Mouse (Mus musculus): ENCODE measurements around the gene Prmt8. TPM values are rescaled to one million over a fixed set of nuclear protein-coding genes. Genes with fewer than 3 reads are reported as not detected.

The Prmt8 gene
- polyA plus RNA-seq, 1 experiment from 2014 or later = 38.5 TPM

DNA sequence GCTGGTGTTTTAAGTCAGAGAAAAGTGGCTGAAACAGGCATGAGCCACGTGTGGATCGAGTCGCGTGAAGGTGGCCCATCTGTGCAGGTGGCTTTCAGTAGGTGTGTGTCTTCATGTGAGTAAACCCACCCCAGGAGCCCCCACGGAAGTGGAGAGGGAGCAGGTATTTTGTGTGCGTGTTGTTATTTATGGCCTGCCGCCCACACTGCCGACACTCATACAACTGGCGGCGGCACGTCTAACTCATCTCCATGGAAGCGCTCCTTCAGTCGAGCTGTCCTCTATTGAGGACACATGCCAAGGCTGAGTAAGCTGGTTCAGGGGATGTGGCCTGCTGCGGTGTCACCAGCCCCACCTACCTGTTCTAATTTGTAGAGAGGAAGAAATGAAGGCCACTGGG is 49.4 kb downstream of the Prmt8 start:
- no peak for DNase-seq (ENCODE audit: low spot score)
- 81% methylated on average over 14 of the region's 14 CpGs for WGBS
- Histone ChIP-seq H3K27ac (peak overlapping the region; percentile 59), H3K4me3 (no peak overlapping the region), H3K36me3 (peaks cover 10% of the 10 kb centered on the region), H3K27me3 (ENCODE audit: insufficient read depth, poor library complexity, severe bottlenecking) (no peaks in the 10 kb centered on the region), H3K9me3 (no peaks in the 10 kb centered on the region), H3K4me1 (replicated peaks) (peaks cover 82% of the 10 kb centered on the region)

DNA sequence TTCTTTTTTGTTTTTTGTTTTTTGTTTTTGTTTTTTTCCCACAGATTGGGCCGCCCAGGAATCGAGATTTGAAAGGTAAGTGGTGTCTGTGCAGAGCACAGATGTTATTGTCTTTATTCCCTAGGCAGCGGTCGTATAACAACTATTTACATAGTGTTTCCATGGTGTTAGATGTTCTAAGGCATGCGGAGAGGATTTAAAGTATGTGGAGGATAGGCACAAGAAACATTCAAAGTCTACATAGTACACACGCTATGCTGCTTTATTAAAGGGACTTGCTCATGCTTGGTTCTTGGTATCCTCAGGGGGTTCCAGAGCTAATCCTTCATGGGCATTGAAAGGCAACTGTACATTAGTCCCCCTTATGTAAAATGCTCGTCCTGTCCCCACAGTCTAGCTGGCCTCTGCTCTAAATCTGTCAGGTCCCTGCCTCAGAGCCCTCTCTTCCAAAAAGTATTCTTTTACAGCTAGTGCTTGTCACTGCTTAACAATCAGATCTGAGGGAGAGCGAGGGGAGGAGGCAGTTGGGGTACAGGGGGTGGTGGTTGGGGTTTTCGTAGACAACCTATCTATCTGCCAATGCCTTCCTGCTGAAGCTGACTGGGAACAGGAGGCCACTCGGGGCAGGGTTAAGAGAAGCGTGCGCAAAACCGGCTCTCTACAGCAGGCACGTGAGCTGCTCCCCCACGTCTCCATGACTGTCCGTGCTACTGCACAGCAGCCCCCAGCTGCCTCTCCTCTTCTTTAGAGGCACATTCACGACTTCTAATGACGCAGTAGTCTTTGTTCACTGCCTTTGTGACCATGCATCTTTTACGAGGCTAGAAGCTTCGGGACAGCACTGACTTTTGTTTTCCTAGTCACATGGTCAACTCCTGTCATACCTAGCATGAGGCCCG is 51.8 kb downstream of the Prmt8 start:
- 37% methylated on average over 21 of the region's 21 CpGs for WGBS
- Histone ChIP-seq H3K4me3 (no peak overlapping the region), H3K27me3 (ENCODE audit: insufficient read depth, poor library complexity, severe bottlenecking) (no peaks in the 10 kb centered on the region)

DNA sequence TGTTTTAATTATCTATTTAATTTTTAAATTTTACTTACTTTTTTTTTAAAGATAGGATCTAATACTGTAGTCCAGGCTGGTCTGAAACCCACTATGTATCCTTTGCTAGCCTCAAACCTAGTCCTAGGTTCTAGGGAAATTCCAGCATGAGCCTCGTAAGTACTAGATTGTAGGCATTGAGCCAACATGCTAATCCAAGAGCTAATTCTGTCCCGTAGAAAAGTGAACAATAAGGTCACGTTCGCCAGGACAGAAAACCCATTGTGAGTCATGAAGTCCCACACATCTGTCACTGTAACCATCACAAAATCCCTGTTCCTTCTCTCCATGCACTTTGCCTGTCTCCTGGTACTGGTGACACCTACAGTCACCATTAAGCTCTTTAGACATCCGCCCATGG is 53.8 kb downstream of the Prmt8 start:
- Histone ChIP-seq H3K4me3 (no peak overlapping the region), H3K27ac (no peak overlapping the region), H3K4me1 (replicated peaks) (peaks cover 50% of the 10 kb centered on the region), H3K9me3 (no peaks in the 10 kb centered on the region), H3K27me3 (ENCODE audit: insufficient read depth, poor library complexity, severe bottlenecking) (no peaks in the 10 kb centered on the region), H3K36me3 (peaks cover 31% of the 10 kb centered on the region)
- no peak for DNase-seq (ENCODE audit: low spot score)
- 79% methylated on average over 5 of the region's 5 CpGs for whole genome bisulfite sequencing

More for the DNA sequence above, 51.8 kb downstream of the Prmt8 start:
- DNase-seq (ENCODE audit: low spot score) = peak; percentile 65
- peaks cover 62% of the 10 kb centered on the region for H3K4me1 ChIP-seq (replicated peaks)
- H3K9me3 ChIP-seq = no peaks in the 10 kb centered on the region
- peaks cover 10% of the 10 kb centered on the region; the same call in 1 of the 2 replicates for H3K36me3 ChIP-seq
- H3K27ac ChIP-seq = peak overlapping the region; percentile 88

DNA sequence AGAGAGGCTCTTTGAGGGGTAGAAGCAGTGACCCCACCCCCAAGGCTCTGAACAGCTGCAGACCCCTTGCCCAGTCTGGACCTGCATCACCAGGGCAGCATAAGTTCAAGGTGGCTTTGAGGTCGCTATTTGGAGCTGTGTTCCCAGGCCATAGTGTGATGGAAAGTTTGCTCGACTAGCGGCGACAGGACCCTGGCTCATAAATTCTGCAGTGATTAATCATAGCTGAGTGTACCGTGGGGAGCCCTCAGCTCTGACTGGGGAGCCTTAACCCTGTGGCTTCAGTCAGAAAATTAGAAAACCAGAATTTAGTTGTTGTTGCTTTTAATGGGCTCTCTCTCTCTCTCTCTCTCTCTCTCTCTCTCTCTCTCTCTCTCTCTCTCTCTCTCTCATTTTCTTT is 54.4 kb downstream of the Prmt8 start:
- H3K4me3 ChIP-seq = no peak overlapping the region
- WGBS = 82% methylated on average over 5 of the region's 5 CpGs
- no peak overlapping the region; the same call in 1 of the 2 replicates for H3K27ac ChIP-seq
- peaks cover 45% of the 10 kb centered on the region for H3K4me1 ChIP-seq (replicated peaks)
- H3K36me3 ChIP-seq = peaks cover 35% of the 10 kb centered on the region
- H3K27me3 ChIP-seq (ENCODE audit: insufficient read depth, poor library complexity, severe bottlenecking) = no peaks in the 10 kb centered on the region
- H3K9me3 ChIP-seq = no peaks in the 10 kb centered on the region
- DNase-seq (ENCODE audit: low spot score) = no peak

DNA sequence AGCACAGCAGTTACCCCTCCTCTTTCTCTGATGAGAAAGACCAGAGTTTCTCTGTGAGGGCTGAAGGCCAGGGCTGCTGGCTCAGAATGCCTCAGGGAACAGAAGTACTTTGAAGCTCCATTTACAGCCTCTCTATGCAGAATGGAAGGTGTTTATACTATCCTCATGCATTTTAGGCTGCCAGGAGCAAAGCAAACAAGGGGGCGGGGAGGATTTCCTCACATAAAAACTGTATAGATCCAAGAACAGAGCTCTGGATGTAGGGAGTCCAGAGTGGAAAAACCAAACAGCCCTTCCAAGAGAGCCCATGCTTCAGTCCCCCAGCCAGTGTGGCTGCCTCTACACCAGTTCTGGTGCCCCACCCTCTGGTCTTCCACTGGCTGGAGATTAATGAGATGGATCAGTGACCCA is 61.0 kb downstream of the Prmt8 start:
- Histone ChIP-seq H3K27me3 (ENCODE audit: insufficient read depth, poor library complexity, severe bottlenecking) (0 out of 2 replicates have a peak, but pooled peaks cover 6% of the 10 kb centered on the region), H3K4me1 (replicated peaks) (peaks cover 23% of the 10 kb centered on the region), H3K36me3 (peaks cover 70% of the 10 kb centered on the region), H3K4me3 (no peak overlapping the region), H3K27ac (peak overlapping the region; percentile 71), H3K9me3 (no peaks in the 10 kb centered on the region)
- WGBS = 60% methylated on average over 1 of the region's 1 CpGs
- no peak for DNase-seq (ENCODE audit: low spot score)

DNA sequence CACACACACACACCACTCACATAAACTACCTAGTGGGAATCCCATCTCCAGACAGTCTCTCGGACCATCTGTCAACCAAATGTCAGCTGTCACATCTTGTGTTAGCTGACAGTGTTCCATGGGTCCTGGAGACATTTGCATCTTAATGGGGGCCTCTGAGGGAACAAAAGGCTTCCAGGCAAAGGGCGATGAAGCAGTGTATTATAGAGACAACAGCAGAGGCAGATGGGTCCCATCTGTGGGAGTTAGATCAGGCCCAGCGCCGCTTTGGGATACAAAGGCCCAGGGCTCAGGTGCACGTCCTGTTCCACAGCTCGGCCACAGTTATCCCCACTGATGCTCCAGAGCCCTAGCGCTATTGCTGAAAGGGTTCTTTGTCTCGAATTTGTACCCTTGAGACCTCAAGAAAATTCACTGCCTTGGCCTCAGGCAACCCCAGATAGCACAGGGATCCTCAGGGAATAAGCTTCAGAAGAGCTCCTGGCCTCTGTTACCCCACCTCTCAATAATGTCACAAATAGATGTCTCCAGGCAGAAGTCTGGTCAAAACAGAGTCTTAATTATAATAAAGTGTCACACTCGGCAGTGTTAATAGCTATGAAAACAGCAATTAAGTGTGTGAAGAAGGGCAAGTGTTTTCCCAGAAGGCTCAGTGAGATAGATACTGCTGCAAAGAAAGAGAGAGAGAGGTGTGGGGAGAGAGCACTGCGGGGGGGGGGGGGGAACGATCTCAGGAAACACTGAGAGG is 68.1 kb downstream of the Prmt8 start:
- H3K9me3 ChIP-seq = no peaks in the 10 kb centered on the region
- DNase-seq (ENCODE audit: low spot score) = peak; percentile 87
- H3K27ac ChIP-seq = peak overlapping the region; percentile 87
- H3K4me3 ChIP-seq = no peak overlapping the region
- 0 out of 2 replicates have a peak, but pooled peaks cover 12% of the 10 kb centered on the region for H3K27me3 ChIP-seq (ENCODE audit: insufficient read depth, poor library complexity, severe bottlenecking)
- WGBS = 11% methylated on average over 11 of the region's 11 CpGs
- peaks cover 64% of the 10 kb centered on the region for H3K4me1 ChIP-seq (replicated peaks)
- peaks cover 72% of the 10 kb centered on the region for H3K36me3 ChIP-seq

DNA sequence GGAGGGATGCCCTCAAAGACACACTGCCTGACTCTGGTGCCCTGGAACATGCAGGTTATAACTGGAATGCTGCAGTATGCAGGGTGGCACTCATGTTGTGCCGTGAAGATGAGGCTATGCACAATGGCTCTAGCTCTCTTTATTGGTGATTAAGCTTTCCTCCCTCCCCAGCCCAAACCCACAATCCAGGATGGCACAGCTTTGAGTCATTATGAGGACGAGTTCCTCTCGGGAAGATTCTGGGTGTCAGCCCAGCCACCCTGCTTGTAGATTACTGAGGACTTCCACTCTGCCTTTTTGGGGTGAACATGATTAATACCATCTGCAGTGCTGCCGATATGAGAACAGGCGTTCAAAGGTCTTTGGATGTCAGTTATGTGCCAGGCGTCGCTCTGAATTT is 75.6 kb downstream of the Prmt8 start:
- DNase-seq (ENCODE audit: low spot score) = no peak
- WGBS = 91% methylated on average over 7 of the region's 7 CpGs
- Histone ChIP-seq H3K4me3 (no peak overlapping the region), H3K27ac (no peak overlapping the region), H3K4me1 (replicated peaks) (peaks cover 22% of the 10 kb centered on the region), H3K9me3 (no peaks in the 10 kb centered on the region), H3K27me3 (ENCODE audit: insufficient read depth, poor library complexity, severe bottlenecking) (no peaks in the 10 kb centered on the region), H3K36me3 (peaks cover 84% of the 10 kb centered on the region)

DNA sequence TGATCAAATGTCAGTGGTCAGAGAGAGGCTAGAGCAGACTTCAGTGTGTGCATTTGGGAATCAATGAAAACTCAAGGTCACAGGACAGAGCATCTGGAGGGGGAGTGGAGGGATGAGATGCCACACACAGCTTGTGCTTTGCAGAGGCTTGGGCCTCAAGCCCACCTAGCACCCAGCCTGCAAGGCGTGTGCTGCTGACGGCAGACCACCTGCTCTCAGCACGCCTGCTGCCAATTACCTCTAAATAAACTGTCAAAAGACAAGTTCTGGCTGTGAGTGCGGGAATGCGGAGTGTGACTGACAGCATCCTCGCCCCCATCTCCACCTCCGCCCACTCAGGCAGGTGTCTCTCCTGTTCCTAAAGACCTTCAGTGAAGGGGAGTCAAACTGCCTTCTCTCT is 77.0 kb downstream of the Prmt8 start:
- no peak for DNase-seq (ENCODE audit: low spot score)
- Histone ChIP-seq H3K27me3 (ENCODE audit: insufficient read depth, poor library complexity, severe bottlenecking) (no peaks in the 10 kb centered on the region), H3K9me3 (no peaks in the 10 kb centered on the region), H3K4me1 (replicated peaks) (peaks cover 18% of the 10 kb centered on the region), H3K27ac (no peak overlapping the region), H3K36me3 (peaks cover 72% of the 10 kb centered on the region), H3K4me3 (no peak overlapping the region)
- 62% methylated on average over 7 of the region's 7 CpGs for WGBS

DNA sequence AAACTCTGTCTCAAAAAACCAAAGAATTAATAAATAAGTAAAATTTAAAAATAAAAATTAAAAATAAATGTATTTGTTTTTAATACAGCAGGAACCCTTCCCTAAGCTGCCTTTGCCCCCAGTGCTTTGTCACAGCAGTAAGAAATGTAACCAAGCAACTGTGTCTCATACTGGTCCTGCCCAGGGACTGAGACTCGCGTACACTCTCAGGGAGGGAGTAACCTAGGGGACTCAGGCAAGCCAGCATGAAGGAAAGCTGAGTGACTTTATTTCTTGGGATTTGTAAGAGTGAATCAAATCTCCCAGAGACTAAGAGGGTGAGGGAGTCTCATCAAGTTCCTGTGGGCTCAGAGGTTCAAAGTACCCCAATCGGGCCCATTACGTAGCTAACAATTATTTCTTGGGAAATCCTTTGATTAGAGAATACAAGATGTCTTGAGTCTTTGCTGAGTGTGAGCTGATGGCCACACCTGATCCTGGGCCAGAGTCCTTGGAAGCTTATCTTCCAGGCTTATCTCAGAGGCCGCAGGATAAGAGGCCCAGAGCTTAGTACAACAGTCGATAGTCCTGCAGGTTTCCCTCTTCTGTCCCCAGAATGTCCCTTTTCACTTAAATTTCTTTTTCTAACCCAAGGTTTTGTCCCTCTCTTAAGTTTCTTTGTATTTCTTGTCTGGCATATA is 82.0 kb downstream of the Prmt8 start:
- H3K9me3 ChIP-seq = no peaks in the 10 kb centered on the region
- no peaks in the 10 kb centered on the region for H3K27me3 ChIP-seq (ENCODE audit: insufficient read depth, poor library complexity, severe bottlenecking)
- peaks cover 15% of the 10 kb centered on the region for H3K4me1 ChIP-seq (replicated peaks)
- H3K36me3 ChIP-seq = peaks cover 30% of the 10 kb centered on the region
- 88% methylated on average over 6 of the region's 6 CpGs for WGBS
- H3K4me3 ChIP-seq = no peak overlapping the region
- no peak overlapping the region for H3K27ac ChIP-seq
- no peak for DNase-seq (ENCODE audit: low spot score)

GRCm38 (mm10) chr6:127684981-127685380 is 84.3 kb downstream of the Prmt8 start:
- Histone ChIP-seq H3K36me3 (peaks cover 14% of the 10 kb centered on the region), H3K4me1 (replicated peaks) (0 out of 2 replicates have a peak, but pooled peaks cover 5% of the 10 kb centered on the region), H3K9me3 (no peaks in the 10 kb centered on the region), H3K27me3 (ENCODE audit: insufficient read depth, poor library complexity, severe bottlenecking) (no peaks in the 10 kb centered on the region), H3K27ac (peak overlapping the region; percentile 14; the same call in 1 of the 2 replicates), H3K4me3 (no peak overlapping the region)
- whole genome bisulfite sequencing = 76% methylated on average over 4 of the region's 4 CpGs
- no peak for DNase-seq (ENCODE audit: low spot score)

DNA sequence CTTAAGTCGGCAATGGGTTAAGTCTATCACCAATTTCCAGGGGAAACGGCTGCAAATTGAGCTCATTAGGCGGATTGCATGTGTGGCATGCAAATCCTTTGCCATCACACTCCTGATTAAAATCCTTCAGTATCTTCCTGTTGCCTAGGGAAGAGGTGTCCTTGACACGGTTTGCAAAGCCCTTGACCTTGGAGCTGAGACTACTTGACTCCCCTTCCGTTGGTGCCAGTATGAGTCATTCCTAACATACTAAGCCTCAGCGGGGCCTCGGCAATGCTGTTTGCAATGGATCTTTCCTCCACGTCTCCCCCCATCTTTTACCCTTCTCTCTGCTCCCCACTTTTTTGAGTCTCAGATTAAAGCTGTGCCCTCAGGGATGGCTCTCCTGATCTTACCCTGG is 85.7 kb downstream of the Prmt8 start:
- no peak overlapping the region for H3K4me3 ChIP-seq
- no peak overlapping the region for H3K27ac ChIP-seq
- 74% methylated on average over 8 of the region's 8 CpGs for WGBS
- H3K36me3 ChIP-seq = peaks cover under 1% of the 10 kb centered on the region; the same call in 1 of the 2 replicates
- DNase-seq (ENCODE audit: low spot score) = no peak
- H3K4me1 ChIP-seq (replicated peaks) = 0 out of 2 replicates have a peak, but pooled peaks cover 5% of the 10 kb centered on the region
- H3K9me3 ChIP-seq = no peaks in the 10 kb centered on the region
- H3K27me3 ChIP-seq (ENCODE audit: insufficient read depth, poor library complexity, severe bottlenecking) = no peaks in the 10 kb centered on the region

DNA sequence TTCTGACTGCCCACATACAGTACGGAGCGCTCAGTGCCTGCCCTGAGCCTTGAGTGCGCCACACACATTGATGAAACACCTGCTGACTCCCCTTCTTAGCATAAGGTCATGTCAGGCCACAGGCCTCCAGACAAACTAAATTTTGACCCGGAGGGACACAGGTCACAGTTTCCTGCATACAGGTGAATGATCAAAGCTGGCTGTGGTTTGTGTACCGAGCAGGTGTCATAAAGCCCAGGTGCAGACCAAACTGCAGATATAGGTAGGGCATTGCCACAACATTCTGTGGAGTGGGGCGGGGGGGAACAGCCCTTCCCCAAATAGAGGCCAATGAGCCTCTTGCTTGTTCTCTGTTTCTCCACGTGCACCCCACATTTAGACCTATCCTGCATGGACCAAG is 88.5 kb downstream of the Prmt8 start:
- Histone ChIP-seq H3K4me1 (replicated peaks) (peaks cover 12% of the 10 kb centered on the region), H3K9me3 (no peaks in the 10 kb centered on the region), H3K4me3 (no peak overlapping the region), H3K36me3 (no peaks in the 10 kb centered on the region), H3K27me3 (ENCODE audit: insufficient read depth, poor library complexity, severe bottlenecking) (no peaks in the 10 kb centered on the region), H3K27ac (no peak overlapping the region)
- no peak for DNase-seq (ENCODE audit: low spot score)
- 88% methylated on average over 7 of the region's 7 CpGs for WGBS

Measured in hindbrain, embryonic 10.5 days (tissue).